Mouse (Mus musculus): ENCODE measurements at regions not wholly inside any gene's neighbourhood (a gene's known extent, or its start where the extent isn't known, plus 50 kb on each side); places are given as distances from the start of the nearest gene placed in this dataset.

- H3K27ac ChIP-seq (ENCODE audit: control insufficient read depth, insufficient read depth, low read depth, low read length, poor library complexity) = no peak overlapping the region
- TF ChIP-seq POLR2A (IDR thresholded peaks at IDR 0.05; ENCODE audit: borderline replicate concordance, control insufficient read depth, low read depth, low read length) (no peak), CTCF (IDR thresholded peaks at IDR 0.05; ENCODE audit: control insufficient read depth, insufficient read depth, low read length) (no peak)
- 83% methylated on average over 5 of the region's 5 CpGs for WGBS
- H3K4me1 ChIP-seq (ENCODE audit: control insufficient read depth, insufficient read depth, low read length) = no peaks in the 10 kb centered on the region
- no peak overlapping the region for H3K4me3 ChIP-seq (replicated peaks; ENCODE audit: control insufficient read depth, low read depth, low read length)
These were observed 54.2 kb upstream of the Cdc42bpa start for GRCm38 (mm10) chr1:179906115-179906514.

GRCm38 (mm10) chr1:179892711-179893110 is 67.6 kb upstream of the Cdc42bpa start:
- TF ChIP-seq POLR2A (IDR thresholded peaks at IDR 0.05; ENCODE audit: borderline replicate concordance, control insufficient read depth, low read depth, low read length) (no peak), CTCF (IDR thresholded peaks at IDR 0.05; ENCODE audit: control insufficient read depth, insufficient read depth, low read length) (no peak)
- Histone ChIP-seq H3K4me1 (ENCODE audit: control insufficient read depth, insufficient read depth, low read length) (no peaks in the 10 kb centered on the region), H3K27ac (ENCODE audit: control insufficient read depth, insufficient read depth, low read depth, low read length, poor library complexity) (no peak overlapping the region), H3K4me3 (replicated peaks; ENCODE audit: control insufficient read depth, low read depth, low read length) (no peak overlapping the region)
- 76% methylated on average over 6 of the region's 6 CpGs for WGBS

GRCm38 (mm10) chr1:179887921-179888320 is 72.4 kb upstream of the Cdc42bpa start:
- 80% methylated on average over 9 of the region's 9 CpGs for WGBS
- Histone ChIP-seq H3K4me1 (ENCODE audit: control insufficient read depth, insufficient read depth, low read length) (no peaks in the 10 kb centered on the region), H3K4me3 (replicated peaks; ENCODE audit: control insufficient read depth, low read depth, low read length) (no peak overlapping the region), H3K27ac (ENCODE audit: control insufficient read depth, insufficient read depth, low read depth, low read length, poor library complexity) (no peak overlapping the region)
- TF ChIP-seq CTCF (IDR thresholded peaks at IDR 0.05; ENCODE audit: control insufficient read depth, insufficient read depth, low read length) (no peak), POLR2A (IDR thresholded peaks at IDR 0.05; ENCODE audit: borderline replicate concordance, control insufficient read depth, low read depth, low read length) (no peak)

GRCm38 (mm10) chr1:179881222-179881621 is 77.7 kb upstream of the Ahctf1 start:
- WGBS = 73% methylated on average over 5 of the region's 5 CpGs
- no peaks in the 10 kb centered on the region for H3K4me1 ChIP-seq (ENCODE audit: control insufficient read depth, insufficient read depth, low read length)
- H3K4me3 ChIP-seq (replicated peaks; ENCODE audit: control insufficient read depth, low read depth, low read length) = no peak overlapping the region
- TF ChIP-seq CTCF (IDR thresholded peaks at IDR 0.05; ENCODE audit: control insufficient read depth, insufficient read depth, low read length) (no peak), POLR2A (IDR thresholded peaks at IDR 0.05; ENCODE audit: borderline replicate concordance, control insufficient read depth, low read depth, low read length) (no peak)
- no peak overlapping the region for H3K27ac ChIP-seq (ENCODE audit: control insufficient read depth, insufficient read depth, low read depth, low read length, poor library complexity)

- H3K4me1 ChIP-seq (ENCODE audit: control insufficient read depth, insufficient read depth, low read length) = no peaks in the 10 kb centered on the region
- H3K27ac ChIP-seq (ENCODE audit: control insufficient read depth, insufficient read depth, low read depth, low read length, poor library complexity) = no peak overlapping the region
- TF ChIP-seq POLR2A (IDR thresholded peaks at IDR 0.05; ENCODE audit: borderline replicate concordance, control insufficient read depth, low read depth, low read length) (no peak), CTCF (IDR thresholded peaks at IDR 0.05; ENCODE audit: control insufficient read depth, insufficient read depth, low read length) (no peak)
- 34% methylated on average over 6 of the region's 6 CpGs for WGBS
- H3K4me3 ChIP-seq (replicated peaks; ENCODE audit: control insufficient read depth, low read depth, low read length) = no peak overlapping the region
These were observed 74.4 kb upstream of the Ahctf1 start for GRCm38 (mm10) chr1:179877893-179878292.

GRCm38 (mm10) chr1:179873772-179874555 is 70.5 kb upstream of the Ahctf1 start:
- 77% methylated on average over 12 of the region's 12 CpGs for WGBS
- no peaks in the 10 kb centered on the region for H3K4me1 ChIP-seq (ENCODE audit: control insufficient read depth, insufficient read depth, low read length)
- no peak overlapping the region for H3K4me3 ChIP-seq (replicated peaks; ENCODE audit: control insufficient read depth, low read depth, low read length)
- H3K27ac ChIP-seq (ENCODE audit: control insufficient read depth, insufficient read depth, low read depth, low read length, poor library complexity) = no peak overlapping the region
- TF ChIP-seq CTCF (IDR thresholded peaks at IDR 0.05; ENCODE audit: control insufficient read depth, insufficient read depth, low read length) = no peak

GRCm38 (mm10) chr1:179871961-179872360 is 68.5 kb upstream of the Ahctf1 start:
- WGBS = 75% methylated on average over 3 of the region's 3 CpGs
- Histone ChIP-seq H3K4me3 (replicated peaks; ENCODE audit: control insufficient read depth, low read depth, low read length) (no peak overlapping the region), H3K4me1 (ENCODE audit: control insufficient read depth, insufficient read depth, low read length) (no peaks in the 10 kb centered on the region), H3K27ac (ENCODE audit: control insufficient read depth, insufficient read depth, low read depth, low read length, poor library complexity) (no peak overlapping the region)
- TF ChIP-seq POLR2A (IDR thresholded peaks at IDR 0.05; ENCODE audit: borderline replicate concordance, control insufficient read depth, low read depth, low read length) = no peak
- no peak for TF ChIP-seq CTCF (IDR thresholded peaks at IDR 0.05; ENCODE audit: control insufficient read depth, insufficient read depth, low read length)

- TF ChIP-seq POLR2A (IDR thresholded peaks at IDR 0.05; ENCODE audit: borderline replicate concordance, control insufficient read depth, low read depth, low read length) = no peak
- TF ChIP-seq CTCF (IDR thresholded peaks at IDR 0.05; ENCODE audit: control insufficient read depth, insufficient read depth, low read length) = no peak
- WGBS = 83% methylated on average over 9 of the region's 9 CpGs
- Histone ChIP-seq H3K4me1 (ENCODE audit: control insufficient read depth, insufficient read depth, low read length) (no peaks in the 10 kb centered on the region), H3K27ac (ENCODE audit: control insufficient read depth, insufficient read depth, low read depth, low read length, poor library complexity) (no peak overlapping the region), H3K4me3 (replicated peaks; ENCODE audit: control insufficient read depth, low read depth, low read length) (no peak overlapping the region)
These were observed 65.2 kb upstream of the Ahctf1 start for GRCm38 (mm10) chr1:179868656-179869055.

- H3K4me3 ChIP-seq (replicated peaks; ENCODE audit: control insufficient read depth, low read depth, low read length) = no peak overlapping the region
- TF ChIP-seq POLR2A (IDR thresholded peaks at IDR 0.05; ENCODE audit: borderline replicate concordance, control insufficient read depth, low read depth, low read length) (no peak), CTCF (IDR thresholded peaks at IDR 0.05; ENCODE audit: control insufficient read depth, insufficient read depth, low read length) (no peak)
- WGBS = 67% methylated on average over 4 of the region's 4 CpGs
- no peaks in the 10 kb centered on the region for H3K4me1 ChIP-seq (ENCODE audit: control insufficient read depth, insufficient read depth, low read length)
- H3K27ac ChIP-seq (ENCODE audit: control insufficient read depth, insufficient read depth, low read depth, low read length, poor library complexity) = no peak overlapping the region
These were observed 64.0 kb upstream of the Ahctf1 start for GRCm38 (mm10) chr1:179867493-179867892.

All from bone marrow, adult 2 months (tissue).